Mouse (Mus musculus): ENCODE measurements at regions not wholly inside any gene's neighbourhood (a gene's known extent, or its start where the extent isn't known, plus 50 kb on each side); places are given as distances from the start of the nearest gene placed in this dataset.

DNA sequence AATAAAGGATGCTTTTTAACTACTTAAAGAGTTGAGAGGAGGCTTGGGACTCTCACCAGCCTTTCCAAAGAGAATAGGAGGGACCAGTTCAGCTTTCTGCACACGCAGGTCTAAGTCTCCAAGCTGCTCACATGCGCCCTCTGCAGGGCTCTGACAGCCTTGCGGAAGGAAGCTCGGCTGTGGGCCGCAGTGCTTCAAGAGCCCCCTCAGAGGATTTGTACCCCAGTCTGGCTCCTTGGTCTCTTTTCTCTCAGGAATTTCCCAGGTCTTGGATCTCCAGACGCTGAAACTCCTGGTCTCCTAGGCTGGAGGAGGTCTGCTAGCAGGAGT lies 429.9 kb downstream of the Fut8 start:
- under 1% methylated on average over 6 of the region's 6 CpGs for WGBS
- Histone ChIP-seq H3K9ac (no peak overlapping the region), H3K36me3 (replicated peaks; ENCODE audit: control insufficient read depth, insufficient read depth) (no peaks in the 10 kb centered on the region), H3K4me2 (replicated peaks) (no peak overlapping the region), H3K9me3 (ENCODE audit: control insufficient read depth, low read length) (no peaks in the 10 kb centered on the region), H3K4me3 (replicated peaks; ENCODE audit: low read length) (no peak overlapping the region), H3K4me1 (replicated peaks; ENCODE audit: control insufficient read depth, insufficient read depth, low read length) (peaks cover 7% of the 10 kb centered on the region), H3K27me3 (ENCODE audit: control insufficient read depth, insufficient read depth, low read length) (no peaks in the 10 kb centered on the region), H3K27ac (no peak overlapping the region)
- ATAC-seq (ENCODE audit: low FRiP score) = no peak
- peak; percentile 86 for DNase-seq (ENCODE audit: low spot score)

DNA sequence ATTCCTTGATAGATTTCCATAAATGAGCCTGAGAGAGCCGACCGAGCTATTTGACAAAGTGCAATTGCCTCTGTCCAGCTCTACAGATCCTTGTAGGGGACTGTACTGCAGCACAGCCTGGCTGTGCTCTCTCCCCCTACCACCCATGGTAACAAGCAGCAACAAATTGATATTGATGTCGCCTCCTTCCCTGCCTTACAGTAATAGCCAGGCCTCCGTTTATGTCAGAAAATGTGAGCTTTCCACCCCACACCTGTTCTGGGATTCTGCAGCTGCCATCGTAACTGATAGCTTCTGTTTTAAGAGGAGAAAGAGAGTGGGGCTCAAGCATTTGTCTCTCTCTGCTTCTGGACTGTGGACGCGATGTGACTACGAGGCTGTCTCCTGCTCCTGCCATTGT lies 432.6 kb downstream of the Fut8 start:
- no peak for DNase-seq (ENCODE audit: low spot score)
- H3K36me3 ChIP-seq (replicated peaks; ENCODE audit: control insufficient read depth, insufficient read depth) = no peaks in the 10 kb centered on the region
- no peaks in the 10 kb centered on the region for H3K27me3 ChIP-seq (ENCODE audit: control insufficient read depth, insufficient read depth, low read length)
- 61% methylated on average over 8 of the region's 8 CpGs for WGBS
- no peak overlapping the region for H3K4me3 ChIP-seq (replicated peaks; ENCODE audit: low read length)
- H3K9me3 ChIP-seq (ENCODE audit: control insufficient read depth, low read length) = no peaks in the 10 kb centered on the region
- H3K9ac ChIP-seq = no peak overlapping the region
- H3K4me1 ChIP-seq (replicated peaks; ENCODE audit: control insufficient read depth, insufficient read depth, low read length) = peaks cover 7% of the 10 kb centered on the region
- no peak overlapping the region for H3K4me2 ChIP-seq (replicated peaks)
- 0 out of 2 replicates have a peak overlapping the region, but pooled peaks have one; percentile 15 for H3K27ac ChIP-seq
- ATAC-seq (ENCODE audit: low FRiP score) = no peak; the same call in 1 of the 2 replicates

DNA sequence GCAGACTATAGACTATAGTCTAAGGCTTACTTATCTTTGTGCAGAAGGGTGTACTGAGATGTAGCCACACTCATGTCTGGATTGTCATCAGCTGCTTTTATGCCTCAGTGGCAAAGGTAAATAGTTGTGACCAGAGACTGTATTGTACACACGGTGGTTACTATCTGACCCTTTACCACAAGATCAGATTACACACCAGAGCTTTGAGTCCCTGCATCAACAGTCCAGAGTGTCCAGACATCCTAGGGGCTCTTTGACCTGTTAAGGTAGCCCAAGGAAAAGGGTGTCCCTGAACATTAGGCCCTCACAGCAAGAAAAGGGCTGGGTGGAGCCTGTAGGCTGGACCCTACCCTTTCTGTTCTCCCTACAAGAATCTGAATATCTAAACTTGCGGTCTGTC lies 436.4 kb downstream of the Fut8 start:
- Histone ChIP-seq H3K9ac (no peak overlapping the region), H3K9me3 (ENCODE audit: control insufficient read depth, low read length) (no peaks in the 10 kb centered on the region), H3K4me2 (replicated peaks) (no peak overlapping the region), H3K4me3 (replicated peaks; ENCODE audit: low read length) (no peak overlapping the region), H3K27ac (no peak overlapping the region), H3K27me3 (ENCODE audit: control insufficient read depth, insufficient read depth, low read length) (no peaks in the 10 kb centered on the region), H3K36me3 (replicated peaks; ENCODE audit: control insufficient read depth, insufficient read depth) (no peaks in the 10 kb centered on the region), H3K4me1 (replicated peaks; ENCODE audit: control insufficient read depth, insufficient read depth, low read length) (peaks cover 7% of the 10 kb centered on the region; the same call in 1 of the 2 replicates)
- DNase-seq (ENCODE audit: low spot score) = no peak
- no peak for ATAC-seq (ENCODE audit: low FRiP score)
- WGBS = 71% methylated on average over 2 of the region's 2 CpGs

DNA sequence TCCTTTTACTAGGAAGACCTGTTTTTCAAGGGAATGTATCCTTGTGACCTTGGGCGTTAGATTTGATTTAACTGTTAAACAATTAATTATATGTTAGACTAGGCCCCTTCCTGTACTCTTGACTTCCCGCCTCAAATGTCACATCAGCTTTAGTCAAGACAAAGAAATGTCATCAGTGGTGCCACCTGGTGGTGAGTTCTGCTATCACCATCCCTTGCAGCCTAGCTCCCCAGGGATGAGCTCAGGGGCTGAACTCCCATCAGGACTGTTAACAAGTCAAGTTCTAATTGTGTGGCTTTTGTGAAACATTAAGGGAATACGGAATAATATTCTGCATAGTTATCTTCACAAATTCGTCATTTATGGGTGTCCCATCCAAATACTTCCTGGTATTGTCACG lies 436.8 kb downstream of the Fut8 start:
- no peaks in the 10 kb centered on the region for H3K27me3 ChIP-seq (ENCODE audit: control insufficient read depth, insufficient read depth, low read length)
- ATAC-seq (ENCODE audit: low FRiP score) (no peak), DNase-seq (ENCODE audit: low spot score) (no peak)
- H3K4me2 ChIP-seq (replicated peaks) = no peak overlapping the region
- no peak overlapping the region for H3K27ac ChIP-seq
- no peaks in the 10 kb centered on the region for H3K36me3 ChIP-seq (replicated peaks; ENCODE audit: control insufficient read depth, insufficient read depth)
- no peaks in the 10 kb centered on the region for H3K9me3 ChIP-seq (ENCODE audit: control insufficient read depth, low read length)
- WGBS = 81% methylated on average over 5 of the region's 5 CpGs
- no peak overlapping the region for H3K4me3 ChIP-seq (replicated peaks; ENCODE audit: low read length)
- no peak overlapping the region for H3K9ac ChIP-seq
- peaks cover 7% of the 10 kb centered on the region; the same call in 1 of the 2 replicates for H3K4me1 ChIP-seq (replicated peaks; ENCODE audit: control insufficient read depth, insufficient read depth, low read length)

DNA sequence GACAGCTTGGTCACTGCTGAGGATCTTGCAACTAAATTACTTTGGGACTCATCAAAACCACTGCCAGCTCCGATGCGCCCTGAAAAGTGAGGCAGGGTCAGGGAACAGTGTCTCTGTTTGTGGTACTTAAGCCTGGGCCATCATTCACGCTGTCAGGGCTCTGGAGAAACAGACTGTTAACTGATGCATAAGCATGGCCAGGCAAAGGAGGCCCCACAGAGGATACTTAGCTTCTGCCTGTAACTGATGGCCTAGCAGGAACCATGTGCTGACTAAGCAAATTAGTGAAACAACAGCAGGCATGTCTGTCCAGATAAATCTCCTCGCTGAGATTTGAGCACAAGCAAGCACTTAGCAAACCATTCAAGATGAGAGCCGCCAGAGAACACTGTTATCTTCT lies 440.1 kb downstream of the Fut8 start:
- no peak overlapping the region for H3K4me2 ChIP-seq (replicated peaks)
- H3K9me3 ChIP-seq (ENCODE audit: control insufficient read depth, low read length) = no peaks in the 10 kb centered on the region
- no peak for DNase-seq (ENCODE audit: low spot score)
- H3K4me1 ChIP-seq (replicated peaks; ENCODE audit: control insufficient read depth, insufficient read depth, low read length) = no peaks in the 10 kb centered on the region
- ATAC-seq (ENCODE audit: low FRiP score) = peak; percentile 53; the same call in 1 of the 2 replicates
- H3K36me3 ChIP-seq (replicated peaks; ENCODE audit: control insufficient read depth, insufficient read depth) = no peaks in the 10 kb centered on the region
- 42% methylated on average over 5 of the region's 5 CpGs for WGBS
- no peak overlapping the region for H3K9ac ChIP-seq
- no peaks in the 10 kb centered on the region for H3K27me3 ChIP-seq (ENCODE audit: control insufficient read depth, insufficient read depth, low read length)
- H3K27ac ChIP-seq = no peak overlapping the region
- H3K4me3 ChIP-seq (replicated peaks; ENCODE audit: low read length) = no peak overlapping the region

DNA sequence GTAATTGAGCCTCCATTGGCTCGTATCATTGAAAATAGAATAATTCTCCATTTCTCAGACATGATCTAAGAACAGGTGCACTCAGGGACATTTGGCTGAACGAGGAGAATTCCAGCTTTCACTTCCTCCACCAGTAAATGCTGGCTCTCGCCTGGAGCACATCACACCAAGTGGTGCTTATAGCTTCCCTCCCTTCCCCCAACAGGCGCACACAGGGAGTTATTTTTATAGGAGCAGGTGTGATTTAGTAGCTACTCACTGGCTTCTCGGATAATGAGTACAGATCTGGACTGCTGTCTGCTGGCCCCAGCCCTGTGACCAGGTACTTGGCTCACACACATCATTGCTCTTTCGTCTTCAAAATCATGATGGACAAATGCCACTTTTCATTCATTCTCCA lies 456.2 kb downstream of the Fut8 start:
- WGBS = 70% methylated on average over 6 of the region's 6 CpGs

DNA sequence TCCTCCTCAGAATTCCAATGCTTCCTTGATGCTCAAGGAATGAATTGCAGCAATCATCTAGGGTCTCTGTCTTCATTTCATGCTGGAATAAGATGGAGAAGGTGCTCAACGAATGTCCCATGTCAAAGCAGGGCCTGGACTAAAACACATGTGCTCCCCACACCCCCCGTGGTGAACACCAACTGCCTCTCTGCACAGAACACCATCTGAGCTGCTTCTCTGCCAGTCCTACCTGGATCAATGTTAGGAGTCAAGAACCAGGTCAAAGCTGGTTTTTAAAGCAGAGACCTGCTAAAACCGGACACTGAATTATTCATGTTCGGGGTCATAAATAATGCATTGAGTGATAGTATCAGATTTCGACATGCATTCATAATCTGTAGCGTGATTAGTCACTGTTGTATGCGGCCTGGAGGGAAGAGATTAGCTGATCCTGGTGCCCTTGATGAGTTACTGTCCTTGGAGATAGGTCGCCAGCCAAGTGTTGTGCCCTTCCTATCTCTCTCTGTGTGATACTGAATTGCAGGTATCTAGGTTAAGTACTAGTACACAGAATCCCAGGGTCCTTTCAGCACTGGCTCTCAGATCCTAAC lies 458.2 kb downstream of the Fut8 start:
- H3K4me2 ChIP-seq (replicated peaks) = no peak overlapping the region
- no peak for ATAC-seq (ENCODE audit: low FRiP score)
- H3K9me3 ChIP-seq (ENCODE audit: control insufficient read depth, low read length) = no peaks in the 10 kb centered on the region
- no peaks in the 10 kb centered on the region for H3K27me3 ChIP-seq (ENCODE audit: control insufficient read depth, insufficient read depth, low read length)
- H3K36me3 ChIP-seq (replicated peaks; ENCODE audit: control insufficient read depth, insufficient read depth) = no peaks in the 10 kb centered on the region
- H3K9ac ChIP-seq = no peak overlapping the region
- 47% methylated on average over 8 of the region's 8 CpGs for WGBS
- H3K4me1 ChIP-seq (replicated peaks; ENCODE audit: control insufficient read depth, insufficient read depth, low read length) = peaks cover 4% of the 10 kb centered on the region; the same call in 1 of the 2 replicates
- no peak overlapping the region for H3K27ac ChIP-seq
- DNase-seq (ENCODE audit: low spot score) = no peak
- no peak overlapping the region for H3K4me3 ChIP-seq (replicated peaks; ENCODE audit: low read length)

More for the DNA sequence above, 456.2 kb downstream of the Fut8 start:
- no peak for ATAC-seq (ENCODE audit: low FRiP score)
- H3K4me2 ChIP-seq (replicated peaks) = no peak overlapping the region
- no peak overlapping the region for H3K9ac ChIP-seq
- no peaks in the 10 kb centered on the region for H3K36me3 ChIP-seq (replicated peaks; ENCODE audit: control insufficient read depth, insufficient read depth)
- H3K4me1 ChIP-seq (replicated peaks; ENCODE audit: control insufficient read depth, insufficient read depth, low read length) = no peaks in the 10 kb centered on the region; the same call in 1 of the 2 replicates
- H3K4me3 ChIP-seq (replicated peaks; ENCODE audit: low read length) = no peak overlapping the region
- H3K27me3 ChIP-seq (ENCODE audit: control insufficient read depth, insufficient read depth, low read length) = no peaks in the 10 kb centered on the region
- no peak for DNase-seq (ENCODE audit: low spot score)
- H3K9me3 ChIP-seq (ENCODE audit: control insufficient read depth, low read length) = no peaks in the 10 kb centered on the region
- H3K27ac ChIP-seq = no peak overlapping the region

DNA sequence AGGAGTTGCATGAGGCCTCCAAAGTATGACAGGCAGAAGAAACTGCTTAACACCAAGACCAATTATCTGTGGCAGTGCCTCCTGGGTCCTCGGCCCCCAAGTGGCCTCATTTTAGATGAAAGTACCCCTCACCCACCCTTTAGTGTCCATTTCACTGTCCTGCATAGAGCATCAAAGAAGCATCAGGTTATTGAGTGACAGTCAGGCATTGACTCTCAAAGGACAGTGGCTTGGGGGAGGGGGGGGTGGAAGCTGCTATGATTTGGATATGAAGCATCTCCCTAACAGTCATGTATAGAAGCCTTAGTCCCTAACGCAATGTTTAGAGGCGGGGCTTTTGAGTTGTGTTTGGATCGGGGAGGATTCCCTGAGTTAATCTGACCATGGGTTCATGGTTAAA lies 458.7 kb downstream of the Fut8 start:
- no peaks in the 10 kb centered on the region for H3K27me3 ChIP-seq (ENCODE audit: control insufficient read depth, insufficient read depth, low read length)
- H3K9me3 ChIP-seq (ENCODE audit: control insufficient read depth, low read length) = no peaks in the 10 kb centered on the region
- WGBS = 85% methylated on average over 4 of the region's 4 CpGs
- ATAC-seq (ENCODE audit: low FRiP score) (no peak), DNase-seq (ENCODE audit: low spot score) (no peak)
- no peak overlapping the region for H3K4me3 ChIP-seq (replicated peaks; ENCODE audit: low read length)
- H3K4me1 ChIP-seq (replicated peaks; ENCODE audit: control insufficient read depth, insufficient read depth, low read length) = peaks cover 4% of the 10 kb centered on the region; the same call in 1 of the 2 replicates
- H3K9ac ChIP-seq = no peak overlapping the region
- H3K27ac ChIP-seq = no peak overlapping the region
- no peak overlapping the region for H3K4me2 ChIP-seq (replicated peaks)
- no peaks in the 10 kb centered on the region for H3K36me3 ChIP-seq (replicated peaks; ENCODE audit: control insufficient read depth, insufficient read depth)

DNA sequence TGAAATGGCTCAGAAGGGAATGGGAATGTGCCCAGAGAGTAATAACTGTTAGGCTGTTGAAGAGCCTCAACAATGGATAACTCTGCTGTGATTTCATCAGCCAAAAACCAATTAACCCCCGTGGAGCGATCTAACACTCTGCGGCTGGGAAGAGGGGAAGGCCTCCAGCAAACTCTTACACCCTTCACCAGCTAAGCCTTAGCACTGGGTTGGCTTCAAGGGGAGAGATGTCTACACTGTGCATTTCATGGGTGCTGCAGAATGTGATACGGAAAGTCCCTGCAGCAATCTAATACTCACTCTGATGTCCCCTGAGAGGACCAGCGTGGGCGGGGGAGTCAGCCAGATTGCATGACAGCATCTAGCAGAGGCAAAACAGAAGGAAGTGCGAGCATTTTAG lies 460.2 kb downstream of the Fut8 start:
- no peak overlapping the region for H3K4me3 ChIP-seq (replicated peaks; ENCODE audit: low read length)
- H3K27ac ChIP-seq = no peak overlapping the region
- H3K9me3 ChIP-seq (ENCODE audit: control insufficient read depth, low read length) = no peaks in the 10 kb centered on the region
- 64% methylated on average over 7 of the region's 7 CpGs for WGBS
- no peaks in the 10 kb centered on the region for H3K36me3 ChIP-seq (replicated peaks; ENCODE audit: control insufficient read depth, insufficient read depth)
- peaks cover 4% of the 10 kb centered on the region; the same call in 1 of the 2 replicates for H3K4me1 ChIP-seq (replicated peaks; ENCODE audit: control insufficient read depth, insufficient read depth, low read length)
- H3K4me2 ChIP-seq (replicated peaks) = no peak overlapping the region
- no peaks in the 10 kb centered on the region for H3K27me3 ChIP-seq (ENCODE audit: control insufficient read depth, insufficient read depth, low read length)
- ATAC-seq (ENCODE audit: low FRiP score) = no peak; the same call in 1 of the 2 replicates
- H3K9ac ChIP-seq = no peak overlapping the region
- DNase-seq (ENCODE audit: low spot score) = no peak
